Mouse (Mus musculus): ENCODE measurements around the gene Cyp4a12b.
"Not testable (repeated sequence)": the region's sequence is repeated elsewhere in the genome, so short reads cannot be mapped to it uniquely, and the experiment has no call there.

- TF ChIP-seq POLR2A (IDR thresholded peaks at IDR 0.05; ENCODE audit: extremely low read depth, insufficient read depth, low read length); CTCF (IDR thresholded peaks at IDR 0.05; ENCODE audit: low read depth, low read length): not testable (repeated sequence)
Observed at GRCm38 (mm10) chr4:115476051-115476450, 64.6 kb downstream of the Cyp4a12b start.
